In the genomic region with DNA sequence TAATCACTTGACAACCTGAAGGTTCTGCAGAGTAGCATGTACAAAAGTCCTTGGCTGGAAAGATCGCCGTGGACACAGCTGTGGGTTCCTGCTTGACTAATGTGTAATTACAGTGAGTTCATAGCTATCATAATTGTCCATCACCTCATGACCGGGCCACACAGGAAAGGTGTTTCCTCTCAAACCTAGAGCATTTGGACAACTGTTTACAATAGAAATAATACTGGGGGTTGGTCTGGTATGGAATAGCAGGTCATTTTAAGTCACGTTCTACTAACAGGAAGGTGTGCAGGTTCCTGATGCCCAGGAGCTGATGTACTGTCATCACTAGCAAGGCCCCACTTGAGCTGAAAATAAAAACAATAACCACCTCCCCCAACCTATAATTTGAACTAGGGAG, we compare ENCODE assay signal across 17 mouse cellular contexts.
"Had no signal": no experiment of that assay in that cellular context is flagged by ENCODE, and none has a peak within 500 bp of the region (broad histone marks: within the 10 kb centered on the region; RNA-seq: fewer than 3 reads in every experiment).

No protein-coding gene starts in this region.

- DNase-seq: liver, embryonic 13.5 days; liver, postnatal 0 days; lung, postnatal 14 days; right cerebral cortex, postnatal 14 days; thymus, adult 2 months; thymus, postnatal 25 days; thymus, postnatal 4 days had no signal

- H3K9me3 ChIP-seq: liver, embryonic 13.5 days; liver, embryonic 15.5 days; megakaryocyte, embryonic 14.5 days; midbrain, embryonic 13.5 days; midbrain, embryonic 15.5 days; neural tube, embryonic 12.5 days; stomach, embryonic 15.5 days had no signal

- H3K4me2 ChIP-seq: liver, embryonic 11.5 days; liver, embryonic 13.5 days; liver, embryonic 15.5 days; midbrain, embryonic 11.5 days; midbrain, embryonic 13.5 days; midbrain, embryonic 15.5 days; neural tube, embryonic 12.5 days; stomach, embryonic 15.5 days had no signal

- H3K4me3 ChIP-seq: liver, embryonic 13.5 days; liver, embryonic 15.5 days; megakaryocyte, embryonic 14.5 days; midbrain, embryonic 13.5 days; midbrain, embryonic 15.5 days; neural tube, embryonic 12.5 days; stomach, embryonic 15.5 days had no signal

- H3K27me3 ChIP-seq: liver, embryonic 13.5 days; liver, embryonic 15.5 days; megakaryocyte, embryonic 14.5 days; midbrain, embryonic 13.5 days; midbrain, embryonic 15.5 days; neural tube, embryonic 12.5 days; stomach, embryonic 15.5 days had no signal

- H3K27ac ChIP-seq: liver, embryonic 13.5 days; liver, embryonic 15.5 days; macrophage; midbrain, embryonic 13.5 days; midbrain, embryonic 15.5 days; neural tube, embryonic 12.5 days; stomach, embryonic 15.5 days; stomach, postnatal 0 days had no signal

- ATAC-seq: liver, postnatal 0 days; midbrain, embryonic 13.5 days; midbrain, embryonic 15.5 days had no signal

- H3K4me1 ChIP-seq: liver, embryonic 13.5 days; liver, embryonic 15.5 days; megakaryocyte, embryonic 14.5 days; midbrain, embryonic 13.5 days; midbrain, embryonic 15.5 days; neural tube, embryonic 12.5 days; stomach, embryonic 15.5 days had no signal

- H3K36me3 ChIP-seq: liver, embryonic 13.5 days; liver, embryonic 15.5 days; midbrain, embryonic 13.5 days; midbrain, embryonic 15.5 days; neural tube, embryonic 12.5 days; stomach, embryonic 15.5 days had no signal

- H3K9ac ChIP-seq: liver, embryonic 13.5 days; liver, embryonic 15.5 days; liver, postnatal 0 days; midbrain, embryonic 13.5 days; midbrain, embryonic 15.5 days; neural tube, embryonic 12.5 days; stomach, embryonic 15.5 days had no signal
